Mouse (Mus musculus) gastrocnemius, postnatal 10 days (tissue): ENCODE measurements around the gene Dnah3. TPM values are rescaled to one million over a fixed set of nuclear protein-coding genes. Genes with fewer than 3 reads are reported as not detected.

Experiments used
- total RNA-seq, 2 experiments: library from RNA; stranded (reverse); gene quantifications; 2 replicates each; pipeline ENCODE4 v1.2.3; 2021

Gene Dnah3
- total RNA-seq, 2 experiments from 2014 or later = not detected

Other genes with a start within 250 kb of the Dnah3 start
- 1 to 10 TPM; 9.2 to 9.9 TPM for gene Lyrm1, start 199.4 kb downstream of the Dnah3 start, total RNA-seq
- gene Dcun1d3, start 199.0 kb downstream of the Dnah3 start, total RNA-seq = 10 to 100 TPM; 12.0 to 14.6 TPM
- 1 to 10 TPM; 8.0 to 8.4 TPM for gene Tmem159, start 7.1 kb upstream of the Dnah3 start, total RNA-seq
- under 1 TPM; 0.35 to 0.59 TPM for gene Zp2, start 50.0 kb upstream of the Dnah3 start, total RNA-seq
- gene Anks4b, start 78.6 kb upstream of the Dnah3 start, total RNA-seq = under 1 TPM in 1 of 2 experiments, not detected in 1; 0.07 TPM
- gene Crym, start 106.8 kb upstream of the Dnah3 start, total RNA-seq = 10 to 100 TPM; 11.9 to 13.0 TPM
- not detected for gene Abca14, start 108.7 kb upstream of the Dnah3 start, total RNA-seq
- not detected for gene Abca15, start 233.4 kb upstream of the Dnah3 start, total RNA-seq